Mouse (Mus musculus): Measurements from ENCODE around the gene Cib2. TPM values are rescaled to one million over a fixed set of nuclear protein-coding genes. Genes with fewer than 3 reads are reported as not detected.

Gene Cib2
- polyA plus RNA-seq, 1 experiment from 2014 or later = 40.5 TPM

DNA sequence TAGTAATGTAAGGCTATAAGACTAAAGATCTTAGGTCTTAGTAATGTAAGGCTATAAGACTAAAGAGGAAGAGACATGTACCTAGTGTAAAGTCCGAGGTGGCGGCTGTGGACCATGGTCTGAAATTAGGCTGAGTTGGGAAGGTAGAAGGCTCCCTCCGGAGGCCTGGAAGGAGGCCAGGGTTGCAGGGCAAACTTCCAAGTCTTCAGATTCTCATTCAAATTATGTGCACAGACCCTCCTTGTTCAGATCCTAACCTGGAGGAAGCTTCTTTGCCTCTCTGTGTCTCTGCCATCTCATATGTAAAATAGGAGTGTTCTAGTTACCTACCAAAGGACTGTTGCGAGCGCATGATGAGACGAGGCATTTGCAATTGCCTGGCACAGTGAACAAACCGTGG lies 23.8 kb downstream of the Cib2 start:
- peaks cover 42% of the 10 kb centered on the region for H3K4me1 ChIP-seq (replicated peaks; ENCODE audit: control insufficient read depth, insufficient read depth, low read length)
- ATAC-seq = 0 out of 2 replicates have a peak, but pooled peaks have one; percentile 5
- no peaks in the 10 kb centered on the region for H3K9me3 ChIP-seq (ENCODE audit: control insufficient read depth, low read length)
- no peaks in the 10 kb centered on the region for H3K27me3 ChIP-seq (replicated peaks; ENCODE audit: control insufficient read depth, insufficient read depth, low read length)
- H3K27ac ChIP-seq (ENCODE audit: low read length) = peak overlapping the region; percentile 86
- no peak overlapping the region for H3K9ac ChIP-seq (replicated peaks; ENCODE audit: low read depth, low read length)
- WGBS = 28% methylated on average over 7 of the region's 7 CpGs
- H3K36me3 ChIP-seq (ENCODE audit: control insufficient read depth, insufficient read depth) = no peaks in the 10 kb centered on the region
- no peak overlapping the region for H3K4me2 ChIP-seq (ENCODE audit: low read length)
- no peak overlapping the region for H3K4me3 ChIP-seq (replicated peaks; ENCODE audit: low read length)

DNA sequence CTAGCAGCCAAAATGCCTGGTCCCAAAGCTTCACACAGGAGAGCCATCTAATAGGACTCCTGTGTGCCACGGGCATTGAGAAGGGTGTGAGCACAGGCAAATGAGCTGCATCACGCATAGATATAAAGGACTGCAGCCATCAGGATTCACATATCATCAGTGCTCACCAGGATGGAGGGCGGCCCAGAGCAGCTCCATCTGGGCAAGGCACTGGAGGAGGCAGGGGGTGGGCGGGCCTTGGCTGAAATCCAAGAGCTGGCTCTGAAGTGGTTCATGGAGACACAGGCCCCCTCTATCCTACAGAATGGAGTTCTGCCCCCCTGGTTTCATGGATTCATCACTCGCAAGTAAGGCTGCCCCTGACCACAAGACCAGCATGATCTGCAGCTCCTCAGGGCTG lies 26.0 kb downstream of the Cib2 start:
- H3K9ac ChIP-seq (replicated peaks; ENCODE audit: low read depth, low read length) = peak overlapping the region; percentile 39; the same call in 1 of the 2 replicates
- no peak overlapping the region for H3K4me3 ChIP-seq (replicated peaks; ENCODE audit: low read length)
- no peaks in the 10 kb centered on the region for H3K36me3 ChIP-seq (ENCODE audit: control insufficient read depth, insufficient read depth)
- H3K4me2 ChIP-seq (ENCODE audit: low read length) = no peak overlapping the region
- peak; percentile 86 for ATAC-seq
- WGBS = 23% methylated on average over 5 of the region's 5 CpGs
- no peaks in the 10 kb centered on the region for H3K9me3 ChIP-seq (ENCODE audit: control insufficient read depth, low read length)
- H3K27me3 ChIP-seq (replicated peaks; ENCODE audit: control insufficient read depth, insufficient read depth, low read length) = no peaks in the 10 kb centered on the region
- peak overlapping the region; percentile 89 for H3K27ac ChIP-seq (ENCODE audit: low read length)
- peaks cover 42% of the 10 kb centered on the region for H3K4me1 ChIP-seq (replicated peaks; ENCODE audit: control insufficient read depth, insufficient read depth, low read length)

DNA sequence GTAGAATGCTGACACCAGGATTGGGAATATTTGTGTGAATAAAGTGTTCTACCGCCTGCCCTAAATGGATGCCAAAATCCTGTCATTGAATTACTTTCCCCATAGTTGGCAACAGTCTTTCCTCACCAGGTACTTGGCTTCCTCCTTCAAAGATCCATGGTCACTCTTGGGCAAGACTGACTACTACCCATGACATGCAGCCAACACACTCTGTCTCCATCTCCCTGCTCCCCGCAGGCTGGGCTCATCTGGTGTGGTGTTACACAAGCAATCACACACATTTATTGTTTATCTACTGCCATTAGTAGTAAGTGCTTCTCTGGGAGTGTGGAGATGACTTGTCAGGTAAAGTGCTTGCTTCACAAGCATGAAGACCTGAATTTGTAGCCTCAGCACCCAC lies 27.1 kb downstream of the Cib2 start:
- H3K27ac ChIP-seq (ENCODE audit: low read length) = peak overlapping the region; percentile 30
- ATAC-seq = no peak
- no peaks in the 10 kb centered on the region for H3K9me3 ChIP-seq (ENCODE audit: control insufficient read depth, low read length)
- H3K4me3 ChIP-seq (replicated peaks; ENCODE audit: low read length) = no peak overlapping the region
- WGBS = 59% methylated on average over 2 of the region's 2 CpGs
- H3K4me1 ChIP-seq (replicated peaks; ENCODE audit: control insufficient read depth, insufficient read depth, low read length) = peaks cover 42% of the 10 kb centered on the region
- H3K9ac ChIP-seq (replicated peaks; ENCODE audit: low read depth, low read length) = no peak overlapping the region
- H3K27me3 ChIP-seq (replicated peaks; ENCODE audit: control insufficient read depth, insufficient read depth, low read length) = no peaks in the 10 kb centered on the region
- no peak overlapping the region for H3K4me2 ChIP-seq (ENCODE audit: low read length)
- no peaks in the 10 kb centered on the region for H3K36me3 ChIP-seq (ENCODE audit: control insufficient read depth, insufficient read depth)

DNA sequence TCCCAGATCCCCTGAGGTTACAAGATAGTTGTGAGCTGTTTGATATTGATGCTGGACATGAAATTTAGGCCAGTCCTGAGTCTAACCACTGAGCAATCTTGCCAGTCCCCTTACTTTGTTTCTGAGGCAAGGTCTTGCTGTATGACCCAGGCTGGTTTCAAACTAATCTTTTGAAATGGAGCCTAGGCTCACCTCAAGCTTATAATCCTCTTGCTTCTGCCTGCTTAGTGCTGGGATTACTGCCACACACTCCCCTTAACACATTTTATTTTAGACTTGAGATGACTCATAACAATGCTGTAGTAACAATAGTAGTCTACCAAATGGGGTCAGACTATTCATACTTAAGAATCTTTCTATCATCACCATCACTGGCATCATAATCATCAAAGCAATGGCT lies 28.6 kb downstream of the Cib2 start:
- Histone ChIP-seq H3K27ac (ENCODE audit: low read length) (no peak overlapping the region), H3K9me3 (ENCODE audit: control insufficient read depth, low read length) (no peaks in the 10 kb centered on the region), H3K36me3 (ENCODE audit: control insufficient read depth, insufficient read depth) (no peaks in the 10 kb centered on the region), H3K9ac (replicated peaks; ENCODE audit: low read depth, low read length) (no peak overlapping the region), H3K4me3 (replicated peaks; ENCODE audit: low read length) (no peak overlapping the region), H3K4me2 (ENCODE audit: low read length) (no peak overlapping the region), H3K27me3 (replicated peaks; ENCODE audit: control insufficient read depth, insufficient read depth, low read length) (no peaks in the 10 kb centered on the region), H3K4me1 (replicated peaks; ENCODE audit: control insufficient read depth, insufficient read depth, low read length) (peaks cover 28% of the 10 kb centered on the region)
- ATAC-seq = no peak

DNA sequence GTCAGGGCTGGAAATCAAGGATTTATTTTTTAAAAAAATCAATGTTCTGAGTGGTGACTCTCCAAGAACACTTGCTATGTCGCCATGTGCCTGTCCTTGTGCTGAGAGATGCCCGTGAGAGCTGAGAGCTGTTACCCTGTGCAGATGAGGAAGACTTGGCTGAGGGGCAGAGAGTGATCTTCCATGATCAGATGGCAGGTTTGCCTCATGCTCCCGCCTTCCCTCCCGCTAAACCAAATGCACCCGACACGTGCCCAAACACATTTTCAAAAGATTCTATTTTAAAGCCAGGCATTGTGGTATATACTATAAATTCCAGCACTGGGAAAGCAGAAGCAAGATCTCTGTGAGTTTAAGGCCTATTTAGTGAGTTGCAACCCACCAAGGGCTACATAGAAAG lies 29.2 kb downstream of the Cib2 start:
- Histone ChIP-seq H3K27ac (ENCODE audit: low read length) (no peak overlapping the region), H3K9ac (replicated peaks; ENCODE audit: low read depth, low read length) (no peak overlapping the region), H3K4me3 (replicated peaks; ENCODE audit: low read length) (no peak overlapping the region), H3K4me2 (ENCODE audit: low read length) (no peak overlapping the region), H3K4me1 (replicated peaks; ENCODE audit: control insufficient read depth, insufficient read depth, low read length) (peaks cover 23% of the 10 kb centered on the region), H3K27me3 (replicated peaks; ENCODE audit: control insufficient read depth, insufficient read depth, low read length) (no peaks in the 10 kb centered on the region), H3K36me3 (ENCODE audit: control insufficient read depth, insufficient read depth) (no peaks in the 10 kb centered on the region), H3K9me3 (ENCODE audit: control insufficient read depth, low read length) (no peaks in the 10 kb centered on the region)
- 76% methylated on average over 6 of the region's 6 CpGs for WGBS
- no peak for ATAC-seq

DNA sequence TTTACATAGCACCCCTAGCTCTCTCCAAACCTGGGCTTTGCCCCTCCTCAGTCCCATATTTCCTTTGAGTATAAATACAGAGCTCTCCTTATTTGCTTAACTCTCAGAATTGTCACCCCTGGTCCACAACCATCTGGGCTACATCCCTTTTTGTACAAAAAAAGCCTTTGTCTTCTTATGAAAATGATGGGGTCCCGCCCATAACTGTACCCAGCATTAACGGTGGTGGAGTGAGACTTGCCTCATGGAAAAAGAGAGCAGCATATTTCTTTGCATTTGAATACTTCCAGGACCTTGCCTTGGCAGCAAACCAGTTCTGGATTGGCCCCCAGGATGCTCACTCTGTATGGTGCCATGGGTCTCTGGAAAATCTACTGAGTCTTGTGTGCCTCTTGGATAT lies 30.1 kb downstream of the Cib2 start:
- H3K4me1 ChIP-seq (replicated peaks; ENCODE audit: control insufficient read depth, insufficient read depth, low read length) = peaks cover 23% of the 10 kb centered on the region
- 52% methylated on average over 2 of the region's 2 CpGs for WGBS
- no peak overlapping the region for H3K9ac ChIP-seq (replicated peaks; ENCODE audit: low read depth, low read length)
- H3K4me3 ChIP-seq (replicated peaks; ENCODE audit: low read length) = no peak overlapping the region
- H3K9me3 ChIP-seq (ENCODE audit: control insufficient read depth, low read length) = no peaks in the 10 kb centered on the region
- no peaks in the 10 kb centered on the region for H3K36me3 ChIP-seq (ENCODE audit: control insufficient read depth, insufficient read depth)
- no peak overlapping the region for H3K27ac ChIP-seq (ENCODE audit: low read length)
- no peaks in the 10 kb centered on the region for H3K27me3 ChIP-seq (replicated peaks; ENCODE audit: control insufficient read depth, insufficient read depth, low read length)
- ATAC-seq = no peak
- H3K4me2 ChIP-seq (ENCODE audit: low read length) = no peak overlapping the region

DNA sequence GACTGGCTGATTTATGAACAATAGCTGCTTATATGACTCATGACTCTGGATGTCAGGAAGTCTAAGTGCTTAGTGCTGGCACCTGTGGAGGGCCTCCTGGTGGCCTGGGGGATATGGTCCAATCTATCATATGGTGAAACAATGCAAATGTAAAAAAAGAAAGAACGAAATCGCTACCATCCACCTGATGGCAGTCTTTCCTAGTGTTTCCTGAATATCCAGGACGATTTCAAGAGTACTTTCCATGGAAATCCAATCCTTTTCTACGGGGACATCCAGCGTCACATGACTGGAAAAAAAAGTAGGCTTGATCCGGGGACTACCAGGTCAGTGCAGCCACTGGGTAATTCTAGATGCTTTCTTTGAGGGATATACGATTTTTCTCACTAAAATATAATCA lies 32.3 kb downstream of the Cib2 start:
- WGBS = 80% methylated on average over 7 of the region's 7 CpGs
- no peak for ATAC-seq
- no peaks in the 10 kb centered on the region for H3K27me3 ChIP-seq (replicated peaks; ENCODE audit: control insufficient read depth, insufficient read depth, low read length)

DNA sequence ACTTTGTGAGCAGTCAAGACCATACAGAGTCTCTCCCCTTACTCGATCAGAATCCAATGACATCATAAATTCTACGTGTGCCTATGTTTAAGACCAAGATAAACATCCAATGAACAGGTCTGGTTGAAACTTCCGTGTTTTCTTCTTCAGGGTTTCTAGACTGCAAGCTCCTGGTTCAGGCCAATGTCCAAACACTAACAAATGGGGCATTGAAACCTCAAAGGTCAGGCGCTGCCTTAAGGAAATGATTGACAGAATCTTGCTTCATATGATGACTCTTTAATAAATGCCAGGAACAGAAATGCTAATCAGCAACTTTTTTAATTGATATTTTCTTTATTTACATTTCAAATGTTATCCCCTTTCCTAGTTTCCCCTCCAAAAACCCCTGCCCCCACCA lies 39.7 kb downstream of the Cib2 start:
- no peak for ATAC-seq
- no peak overlapping the region for H3K4me2 ChIP-seq (ENCODE audit: low read length)
- no peaks in the 10 kb centered on the region for H3K9me3 ChIP-seq (ENCODE audit: control insufficient read depth, low read length)
- no peak overlapping the region for H3K9ac ChIP-seq (replicated peaks; ENCODE audit: low read depth, low read length)
- no peaks in the 10 kb centered on the region for H3K4me1 ChIP-seq (replicated peaks; ENCODE audit: control insufficient read depth, insufficient read depth, low read length)
- 92% methylated on average over 4 of the region's 4 CpGs for WGBS
- H3K4me3 ChIP-seq (replicated peaks; ENCODE audit: low read length) = no peak overlapping the region
- no peak overlapping the region for H3K27ac ChIP-seq (ENCODE audit: low read length)
- no peaks in the 10 kb centered on the region for H3K27me3 ChIP-seq (replicated peaks; ENCODE audit: control insufficient read depth, insufficient read depth, low read length)
- H3K36me3 ChIP-seq (ENCODE audit: control insufficient read depth, insufficient read depth) = no peaks in the 10 kb centered on the region

More for the DNA sequence above, 32.3 kb downstream of the Cib2 start:
- H3K27ac ChIP-seq (ENCODE audit: low read length) = no peak overlapping the region
- H3K4me3 ChIP-seq (replicated peaks; ENCODE audit: low read length) = no peak overlapping the region
- peaks cover 4% of the 10 kb centered on the region for H3K4me1 ChIP-seq (replicated peaks; ENCODE audit: control insufficient read depth, insufficient read depth, low read length)
- H3K9me3 ChIP-seq (ENCODE audit: control insufficient read depth, low read length) = no peaks in the 10 kb centered on the region
- H3K36me3 ChIP-seq (ENCODE audit: control insufficient read depth, insufficient read depth) = no peaks in the 10 kb centered on the region
- no peak overlapping the region for H3K4me2 ChIP-seq (ENCODE audit: low read length)
- H3K9ac ChIP-seq (replicated peaks; ENCODE audit: low read depth, low read length) = no peak overlapping the region

DNA sequence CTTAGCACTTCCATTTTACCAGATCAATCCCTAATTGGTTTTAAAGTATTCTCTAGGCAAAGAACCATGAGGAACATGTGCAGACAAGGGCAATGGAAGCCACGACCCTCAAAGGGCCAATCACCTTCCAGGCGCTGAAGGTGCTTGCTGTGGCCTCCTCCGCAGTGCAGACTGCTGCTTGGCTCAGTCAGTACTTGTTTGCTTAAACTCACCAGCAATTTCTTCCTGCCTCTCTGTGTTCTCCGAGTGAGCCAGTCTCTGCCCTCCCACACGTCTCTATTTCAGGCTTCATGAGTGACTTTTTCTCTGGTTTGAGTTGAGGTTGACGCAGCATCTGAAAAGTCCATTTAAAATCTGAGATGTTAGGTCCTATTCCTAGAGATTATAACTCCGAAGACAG lies 41.1 kb downstream of the Cib2 start:
- no peaks in the 10 kb centered on the region for H3K9me3 ChIP-seq (ENCODE audit: control insufficient read depth, low read length)
- H3K27me3 ChIP-seq (replicated peaks; ENCODE audit: control insufficient read depth, insufficient read depth, low read length) = no peaks in the 10 kb centered on the region
- ATAC-seq = no peak
- WGBS = 68% methylated on average over 7 of the region's 7 CpGs
- H3K4me3 ChIP-seq (replicated peaks; ENCODE audit: low read length) = no peak overlapping the region
- H3K4me2 ChIP-seq (ENCODE audit: low read length) = no peak overlapping the region
- no peak overlapping the region for H3K9ac ChIP-seq (replicated peaks; ENCODE audit: low read depth, low read length)
- H3K4me1 ChIP-seq (replicated peaks; ENCODE audit: control insufficient read depth, insufficient read depth, low read length) = no peaks in the 10 kb centered on the region
- no peaks in the 10 kb centered on the region for H3K36me3 ChIP-seq (ENCODE audit: control insufficient read depth, insufficient read depth)
- H3K27ac ChIP-seq (ENCODE audit: low read length) = no peak overlapping the region

DNA sequence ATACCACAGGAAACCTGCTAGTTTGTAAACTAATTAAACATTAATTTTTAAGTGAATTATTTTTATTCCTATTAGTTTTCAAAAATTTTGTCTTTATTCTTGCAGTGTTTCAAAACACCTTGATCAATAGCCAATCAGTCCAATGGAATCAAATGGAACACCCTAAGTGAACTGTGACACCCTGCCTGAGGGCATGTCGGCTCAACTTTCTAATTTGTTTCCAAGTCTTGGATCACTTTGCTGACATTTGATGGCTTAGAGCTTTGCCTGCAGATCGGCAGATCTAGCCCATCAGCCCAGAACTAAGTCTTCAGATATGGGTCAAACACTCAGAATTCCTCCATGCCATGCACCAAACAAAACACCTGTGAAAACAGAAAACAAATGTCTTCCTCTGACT lies 44.0 kb downstream of the Cib2 start:
- Histone ChIP-seq H3K27ac (ENCODE audit: low read length) (no peak overlapping the region), H3K4me3 (replicated peaks; ENCODE audit: low read length) (no peak overlapping the region), H3K9me3 (ENCODE audit: control insufficient read depth, low read length) (no peaks in the 10 kb centered on the region), H3K4me2 (ENCODE audit: low read length) (no peak overlapping the region), H3K9ac (replicated peaks; ENCODE audit: low read depth, low read length) (no peak overlapping the region), H3K27me3 (replicated peaks; ENCODE audit: control insufficient read depth, insufficient read depth, low read length) (no peaks in the 10 kb centered on the region), H3K4me1 (replicated peaks; ENCODE audit: control insufficient read depth, insufficient read depth, low read length) (no peaks in the 10 kb centered on the region), H3K36me3 (ENCODE audit: control insufficient read depth, insufficient read depth) (no peaks in the 10 kb centered on the region)
- ATAC-seq = no peak
- 75% methylated on average over 2 of the region's 2 CpGs for WGBS

Measured in forebrain, embryonic 16.5 days (tissue).